Mouse (Mus musculus) liver, adult 2 months (tissue): ENCODE results near the gene Amh. TPM values are rescaled to one million over a fixed set of nuclear protein-coding genes. Genes with fewer than 3 reads are reported as not detected.
A peak's percentile ranks its signal among the peaks of the same experiment; 100 is the strongest.

Source experiments
- DNase-seq: peaks from one replicate; pipeline ENCODE4 v3.0.0-alpha.2; 2011; ENCODE audit warnings: low read depth, low spot score; ENCODE audit errors: extremely low read depth
- H3K27ac ChIP-seq: fragments of 200-500 bp; replicated peaks from 2 replicates; pipeline ENCODE4 v1.5.1; 2012; ENCODE audit warnings: low read depth, mild to moderate bottlenecking, control low read depth, inconsistent platforms, low read length; ENCODE audit not compliant: insufficient read depth
- H3K27me3 ChIP-seq: fragments of 200-500 bp; 2 replicates; pipeline ENCODE4 v1.6.1; 2012; ENCODE audit warnings: mild to moderate bottlenecking, moderate library complexity, low read length, inconsistent platforms; ENCODE audit not compliant: control insufficient read depth, insufficient read depth
- H3K36me3 ChIP-seq: fragments of 200-500 bp; 2 replicates; pipeline ENCODE4 v1.6.1; 2012; ENCODE audit warnings: low read length, inconsistent platforms; ENCODE audit not compliant: control insufficient read depth, insufficient read depth
- H3K4me1 ChIP-seq: fragments of 200-500 bp; 2 replicates; pipeline ENCODE4 v1.6.1; 2011; ENCODE audit warnings: low read length; ENCODE audit not compliant: control insufficient read depth, insufficient read depth
- H3K4me3 ChIP-seq: fragments of 200-500 bp; 2 replicates; pipeline ENCODE4 v1.5.1; 2011; ENCODE audit warnings: low read depth, mild to moderate bottlenecking, control low read depth, low read length, moderate library complexity; ENCODE audit not compliant: insufficient read depth
- H3K79me2 ChIP-seq: fragments of 200-500 bp; 2 replicates; pipeline ENCODE4 v1.6.1; 2012; ENCODE audit warnings: inconsistent platforms, mild to moderate bottlenecking, low read length, moderate library complexity; ENCODE audit not compliant: control insufficient read depth, insufficient read depth
- H3K9ac ChIP-seq: fragments of 200-500 bp; 2 replicates; pipeline ENCODE4 v1.6.1; 2012; ENCODE audit warnings: low read depth, mild to moderate bottlenecking, control low read depth, inconsistent platforms, low read length
- CTCF ChIP-seq: fragments of 200-500 bp; IDR thresholded peaks from 2 replicates; pipeline ENCODE4 v1.5.1; 2011; ENCODE audit warnings: low read depth, low read length, control low read depth
- POLR2A ChIP-seq: fragments of 200-500 bp; IDR thresholded peaks from 2 replicates; pipeline ENCODE4 v1.6.1; 2011; ENCODE audit warnings: low read length, control low read depth; ENCODE audit not compliant: insufficient read depth; ENCODE audit errors: extremely low read depth
- WGBS: fragments of 180-500 bp; shearing (Covaris S2); methylation state at CpG from one replicate; pipeline ENCODE4 v1.1.7; 2018; 5-methylcytosine and 5-hydroxymethylcytosine counted together
- polyA plus RNA-seq: library from polyadenylated mRNA; depleted of rRNA; stranded (reverse); fragments of >200 nt; gene quantifications from 2 replicates; pipeline ENCODE4 v1.2.3, GENCODE M21; 2012
- total RNA-seq: library from RNA; depleted of rRNA; stranded (reverse); fragments of >200 nt; gene quantifications from 2 replicates; pipeline ENCODE4 v1.2.3, GENCODE M21; 2014

Gene Amh
- total and polyA plus RNA-seq, 2 experiments = 0.18 to 0.21 TPM

DNA sequence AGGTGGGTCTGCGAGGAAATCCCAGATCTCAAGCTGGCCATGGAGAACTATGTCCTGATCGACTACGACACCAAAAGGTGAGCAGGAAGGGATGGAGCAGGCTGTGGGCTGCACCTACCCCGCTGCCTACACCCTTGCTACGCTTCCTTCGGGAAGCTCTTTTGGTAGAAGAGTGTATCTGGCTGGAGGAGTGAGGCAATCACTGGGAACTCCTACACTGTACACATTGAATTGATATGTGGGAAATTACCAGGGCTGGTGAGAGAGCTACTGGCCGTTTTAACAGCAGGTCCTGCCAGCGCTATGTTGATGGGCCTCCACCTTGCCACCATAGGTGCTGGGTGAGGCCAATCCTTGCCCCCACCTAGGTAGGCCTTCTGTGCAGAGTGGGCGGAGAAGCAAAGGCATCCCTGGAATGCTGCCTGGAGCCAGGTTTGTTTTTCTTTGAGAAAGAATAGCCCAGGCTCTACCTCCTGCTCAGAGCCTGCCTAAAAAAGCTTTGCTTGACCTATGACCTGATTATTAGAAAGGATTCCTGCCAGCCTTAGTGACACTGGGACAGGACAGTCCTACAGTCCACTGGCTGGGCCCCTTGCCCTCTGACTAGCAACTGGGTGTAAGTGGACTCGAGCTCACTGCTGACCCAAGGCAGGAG, 38.8 kb upstream of the Amh start:
- no peak overlapping the region for H3K4me3 ChIP-seq
- no peaks in the 10 kb centered on the region for H3K27me3 ChIP-seq
- WGBS = 26% methylated on average over 10 of the region's 10 CpGs
- H3K27ac ChIP-seq = peak overlapping the region; percentile 83
- peaks cover 41% of the 10 kb centered on the region for H3K4me1 ChIP-seq
- peaks cover 27% of the 10 kb centered on the region; the same call in 1 of the 2 replicates for H3K79me2 ChIP-seq
- H3K36me3 ChIP-seq = peaks cover 17% of the 10 kb centered on the region
- DNase-seq = peak; percentile 96
- H3K9ac ChIP-seq = 0 out of 2 replicates have a peak overlapping the region, but pooled peaks have one; percentile 3
- no peak for TF ChIP-seq POLR2A

DNA sequence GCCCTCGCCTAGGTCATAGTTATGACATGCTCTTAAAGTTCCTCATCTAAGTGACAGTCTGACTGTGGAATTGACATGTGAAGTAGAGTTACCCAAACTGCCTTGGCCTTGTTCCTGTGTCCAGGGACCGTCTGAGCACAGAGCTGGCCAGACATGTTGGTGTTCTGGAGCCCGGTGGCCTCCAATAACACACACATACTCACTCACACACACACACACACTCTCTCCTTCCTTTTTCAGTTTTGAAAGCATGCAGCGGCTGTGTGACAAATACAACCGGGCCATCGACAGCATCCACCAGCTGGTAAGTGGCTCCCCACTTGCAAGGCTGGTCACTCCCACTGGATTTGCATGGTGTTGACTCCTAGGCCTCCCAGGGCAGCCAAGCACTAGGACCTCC, 36.7 kb upstream of the Amh start:
- TF ChIP-seq CTCF (no peak), POLR2A (no peak)
- Histone ChIP-seq H3K4me1 (peaks cover 28% of the 10 kb centered on the region), H3K36me3 (peaks cover 20% of the 10 kb centered on the region), H3K27ac (no peak overlapping the region), H3K4me3 (no peak overlapping the region), H3K79me2 (peaks cover 13% of the 10 kb centered on the region; the same call in 1 of the 2 replicates), H3K9ac (no peak overlapping the region), H3K27me3 (no peaks in the 10 kb centered on the region)
- 86% methylated on average over 6 of the region's 6 CpGs for WGBS
- no peak for DNase-seq

GRCm38 (mm10) chr10:80773816-80774215, 31.2 kb upstream of the Amh start:
- 54% methylated on average over 5 of the region's 5 CpGs for WGBS
- peak; percentile 68 for DNase-seq
- no peak for TF ChIP-seq CTCF
- no peak for TF ChIP-seq POLR2A
- Histone ChIP-seq H3K9ac (no peak overlapping the region), H3K79me2 (no peaks in the 10 kb centered on the region; the same call in 1 of the 2 replicates), H3K4me1 (peaks cover 11% of the 10 kb centered on the region), H3K36me3 (peaks cover 19% of the 10 kb centered on the region), H3K27me3 (no peaks in the 10 kb centered on the region), H3K27ac (peak overlapping the region; percentile 16; the same call in 1 of the 2 replicates), H3K4me3 (no peak overlapping the region)

DNA sequence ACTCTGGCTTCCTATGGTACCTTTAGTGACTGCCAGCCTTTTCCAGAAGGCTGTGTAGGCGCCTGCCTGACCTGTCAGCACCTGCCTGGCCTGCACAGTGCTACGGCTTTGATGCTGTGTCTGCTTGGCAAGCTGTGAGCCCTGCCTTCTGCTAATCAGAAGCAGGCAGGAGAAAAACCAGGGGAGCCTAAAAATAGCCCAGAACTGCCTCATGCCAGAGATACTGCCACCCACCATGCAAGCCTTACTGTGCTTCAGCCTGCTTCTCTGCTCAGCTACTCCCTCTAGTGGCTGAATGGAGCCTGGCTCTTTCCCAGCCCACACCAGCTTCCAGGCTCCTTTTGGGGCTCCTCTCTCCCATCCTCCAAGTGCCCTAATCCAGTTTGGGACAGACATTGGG, 30.5 kb upstream of the Amh start:
- Histone ChIP-seq H3K27me3 (no peaks in the 10 kb centered on the region), H3K27ac (no peak overlapping the region), H3K79me2 (no peaks in the 10 kb centered on the region; the same call in 1 of the 2 replicates), H3K36me3 (peaks cover 21% of the 10 kb centered on the region), H3K4me3 (no peak overlapping the region), H3K9ac (no peak overlapping the region), H3K4me1 (peaks cover 11% of the 10 kb centered on the region)
- peak; percentile 45 for DNase-seq
- TF ChIP-seq POLR2A (no peak), CTCF (peak; percentile 91)
- WGBS = 41% methylated on average over 2 of the region's 2 CpGs

GRCm38 (mm10) chr10:80774981-80775380, 30.1 kb upstream of the Amh start:
- DNase-seq = no peak
- WGBS = 85% methylated on average over 4 of the region's 4 CpGs
- Histone ChIP-seq H3K4me1 (peaks cover 11% of the 10 kb centered on the region), H3K9ac (no peak overlapping the region), H3K27me3 (no peaks in the 10 kb centered on the region), H3K36me3 (peaks cover 20% of the 10 kb centered on the region; the same call in 1 of the 2 replicates), H3K27ac (no peak overlapping the region), H3K79me2 (no peaks in the 10 kb centered on the region; the same call in 1 of the 2 replicates), H3K4me3 (no peak overlapping the region)
- TF ChIP-seq POLR2A = no peak
- TF ChIP-seq CTCF = no peak

GRCm38 (mm10) chr10:80775731-80776130, 29.3 kb upstream of the Amh start:
- Histone ChIP-seq H3K9ac (no peak overlapping the region), H3K79me2 (no peaks in the 10 kb centered on the region; the same call in 1 of the 2 replicates), H3K27me3 (no peaks in the 10 kb centered on the region), H3K27ac (no peak overlapping the region), H3K36me3 (peaks cover 27% of the 10 kb centered on the region; the same call in 1 of the 2 replicates), H3K4me3 (no peak overlapping the region), H3K4me1 (peaks cover 11% of the 10 kb centered on the region)
- DNase-seq = no peak
- TF ChIP-seq CTCF = no peak
- no peak for TF ChIP-seq POLR2A
- WGBS = 95% methylated on average over 4 of the region's 4 CpGs
